Mouse (Mus musculus) kidney, postnatal 10 days (tissue): ENCODE results near the gene Dido1.
A peak's percentile ranks its signal among the peaks of the same experiment; 100 is the strongest.

ENCODE experiments used
- DNase-seq: peaks from one replicate; pipeline ENCODE4 v3.0.0; 2021; ENCODE audit warnings: mixed read lengths

Dido1 gene

GRCm38 (mm10) chr2:180709923-180710272, at the start of gene Dido1, which contains the start of gene Gid8:
Gene Dido1 (minus strand): TSS chr2:180709999.
Gene Gid8 (plus strand): TSS chr2:180710117.
- DNase-seq: peak; percentile 98

- DNase-seq: no peak
These were observed 48.9 kb upstream of the Dido1 start for GRCm38 (mm10) chr2:180758513-180759263.

GRCm38 (mm10) chr2:180756786-180757185, 47.0 kb upstream of the Dido1 start:
- DNase-seq: no peak

GRCm38 (mm10) chr2:180755896-180756295, 46.1 kb upstream of the Dido1 start:
- DNase-seq: peak; percentile 87

- DNase-seq: no peak
These were observed 45.3 kb upstream of the Dido1 start for GRCm38 (mm10) chr2:180754976-180755688.

GRCm38 (mm10) chr2:180748904-180749303, 39.1 kb upstream of the Dido1 start:
- DNase-seq: no peak

GRCm38 (mm10) chr2:180746569-180747192, 36.9 kb upstream of the Dido1 start:
- DNase-seq: peak; percentile 12

- peak; percentile 92 for DNase-seq
These were observed 35.6 kb upstream of the Dido1 start for GRCm38 (mm10) chr2:180745248-180745927.

GRCm38 (mm10) chr2:180743321-180743720, 33.5 kb upstream of the Dido1 start:
- DNase-seq: no peak

- no peak for DNase-seq
These were observed 33.0 kb upstream of the Dido1 start for GRCm38 (mm10) chr2:180742820-180743219.

GRCm38 (mm10) chr2:180741421-180741820, 31.6 kb upstream of the Dido1 start:
- DNase-seq: no peak

- no peak for DNase-seq
These were observed 30.6 kb upstream of the Dido1 start for GRCm38 (mm10) chr2:180740349-180740748.

GRCm38 (mm10) chr2:180737984-180738383, 28.2 kb upstream of the Dido1 start:
- no peak for DNase-seq

GRCm38 (mm10) chr2:180735232-180735631, 25.4 kb upstream of the Dido1 start:
- DNase-seq: no peak

GRCm38 (mm10) chr2:180731984-180732383, 22.2 kb upstream of the Dido1 start:
- DNase-seq: no peak

GRCm38 (mm10) chr2:180731036-180731435, 21.2 kb upstream of the Dido1 start:
- peak; percentile 44 for DNase-seq

- no peak for DNase-seq
These were observed 17.8 kb upstream of the Dido1 start for GRCm38 (mm10) chr2:180727613-180728021.

- DNase-seq: no peak
These were observed 17.1 kb upstream of the Dido1 start for GRCm38 (mm10) chr2:180726658-180727442.

GRCm38 (mm10) chr2:180725856-180726629, 16.2 kb upstream of the Dido1 start:
- DNase-seq: no peak

- DNase-seq: no peak
These were observed 15.6 kb upstream of the Dido1 start for GRCm38 (mm10) chr2:180725414-180725778.

- DNase-seq: peak; percentile 68
These were observed 15.0 kb upstream of the Dido1 start, which contains the start of gene Slc17a9 for GRCm38 (mm10) chr2:180724585-180725413. Gene Slc17a9 (plus strand): TSS chr2:180725263.
